ENCODE assay signal across 14 mouse cellular contexts in genomic region chr9:96981836-96982235, GRCm38 (mm10). TPM values are rescaled to one million over a fixed set of nuclear protein-coding genes. Genes with fewer than 3 reads are reported as not detected.
DNase-seq lines count a peak whose midpoint lies in the region; ATAC-seq lines count a peak whose summit lies in the region.
"Had no signal": no experiment of that assay in that cellular context is flagged by ENCODE, and none has a peak within 500 bp of the region (broad histone marks: within the 10 kb centered on the region; RNA-seq: fewer than 3 reads in every experiment).

No protein-coding gene starts in this region.

- intact Hi-C loops in left cerebral cortex, postnatal 36 days (cut with DNase I) = no loop called here

- H3K9me3 ChIP-seq in hindbrain, embryonic 11.5 days (ENCODE audit: control insufficient read depth, low read length) = no peaks in the 10 kb centered on the region
- no peaks in the 10 kb centered on the region for H3K9me3 ChIP-seq in hindbrain, embryonic 14.5 days (ENCODE audit: control insufficient read depth, low read length)
- H3K9me3 ChIP-seq in midbrain, embryonic 12.5 days = no peaks in the 10 kb centered on the region
- no peaks in the 10 kb centered on the region for H3K9me3 ChIP-seq in midbrain, embryonic 15.5 days
- no peaks in the 10 kb centered on the region for H3K9me3 ChIP-seq in kidney, embryonic 16.5 days (ENCODE audit: low read length)

- H3K4me3 ChIP-seq in hindbrain, embryonic 11.5 days (ENCODE audit: low read depth, low read length) = no peak overlapping the region
- no peak overlapping the region for H3K4me3 ChIP-seq in hindbrain, embryonic 14.5 days (replicated peaks; ENCODE audit: low read length)
- H3K4me3 ChIP-seq in midbrain, embryonic 12.5 days = no peak overlapping the region
- H3K4me3 ChIP-seq in midbrain, embryonic 15.5 days = no peak overlapping the region
- no peak overlapping the region for H3K4me3 ChIP-seq in kidney, embryonic 16.5 days (ENCODE audit: low read length)
- H3K4me3 ChIP-seq: myocyte had no signal

- no peak overlapping the region for H3K9ac ChIP-seq in hindbrain, embryonic 11.5 days (ENCODE audit: low read depth, low read length)
- no peak overlapping the region for H3K9ac ChIP-seq in hindbrain, embryonic 14.5 days
- no peak overlapping the region for H3K9ac ChIP-seq in midbrain, embryonic 12.5 days (replicated peaks)
- H3K9ac ChIP-seq in midbrain, embryonic 15.5 days = no peak overlapping the region
- no peak overlapping the region for H3K9ac ChIP-seq in kidney, embryonic 16.5 days (replicated peaks; ENCODE audit: low read length)

- peak overlapping the region; percentile 94 for H3K27ac ChIP-seq in hindbrain, embryonic 11.5 days (ENCODE audit: low read depth, low read length)
- H3K27ac ChIP-seq in hindbrain, embryonic 14.5 days = no peak overlapping the region
- H3K27ac ChIP-seq in midbrain, embryonic 12.5 days (replicated peaks) = peak overlapping the region; percentile 93
- no peak overlapping the region for H3K27ac ChIP-seq in midbrain, embryonic 15.5 days
- peak overlapping the region; percentile 82; the same call in 1 of the 2 replicates for H3K27ac ChIP-seq in kidney, embryonic 16.5 days (ENCODE audit: low read length)

- H3K4me1 ChIP-seq in hindbrain, embryonic 11.5 days (replicated peaks; ENCODE audit: control insufficient read depth, insufficient read depth, low read length) = peaks cover 53% of the 10 kb centered on the region
- peaks cover 54% of the 10 kb centered on the region for H3K4me1 ChIP-seq in hindbrain, embryonic 14.5 days (replicated peaks; ENCODE audit: control insufficient read depth, insufficient read depth, low read length)
- peaks cover 82% of the 10 kb centered on the region for H3K4me1 ChIP-seq in midbrain, embryonic 12.5 days
- peaks cover 51% of the 10 kb centered on the region for H3K4me1 ChIP-seq in midbrain, embryonic 15.5 days
- H3K4me1 ChIP-seq in kidney, embryonic 16.5 days (ENCODE audit: insufficient read depth, low read length) = peaks cover 93% of the 10 kb centered on the region

- H3K27me3 ChIP-seq in hindbrain, embryonic 11.5 days (ENCODE audit: control insufficient read depth, insufficient read depth, low read length) = no peaks in the 10 kb centered on the region
- no peaks in the 10 kb centered on the region for H3K27me3 ChIP-seq in hindbrain, embryonic 14.5 days (ENCODE audit: control insufficient read depth, insufficient read depth, low read length)
- no peaks in the 10 kb centered on the region for H3K27me3 ChIP-seq in midbrain, embryonic 12.5 days
- H3K27me3 ChIP-seq in midbrain, embryonic 15.5 days (replicated peaks) = no peaks in the 10 kb centered on the region
- H3K27me3 ChIP-seq in kidney, embryonic 16.5 days (ENCODE audit: insufficient read depth, low read length) = no peaks in the 10 kb centered on the region

- no peak overlapping the region for H3K4me2 ChIP-seq in hindbrain, embryonic 11.5 days (replicated peaks; ENCODE audit: low read depth, low read length)
- no peak overlapping the region for H3K4me2 ChIP-seq in hindbrain, embryonic 14.5 days (replicated peaks)
- H3K4me2 ChIP-seq in midbrain, embryonic 12.5 days (replicated peaks) = no peak overlapping the region
- H3K4me2 ChIP-seq in midbrain, embryonic 15.5 days = no peak overlapping the region
- H3K4me2 ChIP-seq in kidney, embryonic 16.5 days (replicated peaks; ENCODE audit: low read depth, low read length) = no peak overlapping the region

- no peak for DNase-seq in hindbrain, embryonic 11.5 days (ENCODE audit: low spot score)
- no peak for DNase-seq in hindbrain, embryonic 14.5 days (ENCODE audit: low spot score)
- no peak for DNase-seq in left cerebral cortex, postnatal 36 days (ENCODE audit: low spot score in 2 of 2)
- DNase-seq in lung, postnatal 4 days = no peak
- DNase-seq: gastrocnemius, postnatal 25 days; left cerebral cortex, postnatal 4 days; lung, adult 18-20 months; right cerebral cortex, postnatal 4 days; thymus, adult 18-20 months had no signal

- H3K36me3 ChIP-seq in hindbrain, embryonic 11.5 days (ENCODE audit: control insufficient read depth, insufficient read depth, low read length) = no peaks in the 10 kb centered on the region
- no peaks in the 10 kb centered on the region for H3K36me3 ChIP-seq in hindbrain, embryonic 14.5 days (replicated peaks; ENCODE audit: control insufficient read depth, insufficient read depth)
- H3K36me3 ChIP-seq in midbrain, embryonic 12.5 days = no peaks in the 10 kb centered on the region
- no peaks in the 10 kb centered on the region for H3K36me3 ChIP-seq in midbrain, embryonic 15.5 days (replicated peaks)
- no peaks in the 10 kb centered on the region for H3K36me3 ChIP-seq in kidney, embryonic 16.5 days (ENCODE audit: insufficient read depth, low read length)

- ATAC-seq in hindbrain, embryonic 11.5 days (ENCODE audit: low FRiP score) = no peak
- no peak for ATAC-seq in hindbrain, embryonic 14.5 days (ENCODE audit: low FRiP score)
- no peak for ATAC-seq in midbrain, embryonic 12.5 days (ENCODE audit: low FRiP score, low read depth)
- no peak for ATAC-seq in midbrain, embryonic 15.5 days (replicated peaks)
- no peak for ATAC-seq in kidney, embryonic 16.5 days (ENCODE audit: low FRiP score, low TSS enrichment)
- ATAC-seq: CD4-positive, CD25-positive, alpha-beta regulatory T cell, adult 4 months had no signal

- WGBS in hindbrain, embryonic 11.5 days = 54% methylated on average over 5 of the region's 5 CpGs
- WGBS in hindbrain, embryonic 14.5 days = 70% methylated on average over 5 of the region's 5 CpGs
- WGBS in midbrain, embryonic 12.5 days = 61% methylated on average over 5 of the region's 5 CpGs
- WGBS in midbrain, embryonic 15.5 days = 64% methylated on average over 5 of the region's 5 CpGs
- 62% methylated on average over 5 of the region's 5 CpGs for WGBS in kidney, embryonic 16.5 days

RNA-seq across cellular contexts. Expression of gene Spsb4, which starts 36.8 kb away (rescaled TPM):
- polyA plus RNA-seq in hindbrain, embryonic 11.5 days (2014; fragmentation: Nextera tagmentation; extraction: Ambion mirVana) = 85.4 and 99.3 TPM in 2 replicates
- polyA plus RNA-seq in hindbrain, embryonic 14.5 days (2014; fragmentation: Nextera tagmentation; extraction: Ambion mirVana) = 26.6 and 34.0 TPM in 2 replicates
- polyA plus RNA-seq in midbrain, embryonic 12.5 days (2016; fragmentation: Nextera tagmentation; extraction: Ambion mirVana) = 122 and 126 TPM in 2 replicates
- 31.7 and 39.0 TPM in 2 replicates for polyA plus RNA-seq in midbrain, embryonic 15.5 days (2015; fragmentation: Nextera tagmentation; extraction: Ambion mirVana)
- 64.3 and 66.6 TPM in 2 replicates for polyA plus RNA-seq in kidney, embryonic 16.5 days (2015; fragmentation: Nextera tagmentation; extraction: Ambion mirVana)
- 1 to 10 TPM; 4.8 to 5.5 TPM for total RNA-seq in left cerebral cortex, postnatal 36 days (2021)
- polyA plus RNA-seq: CD4-positive, CD25-positive, alpha-beta regulatory T cell, adult 4 months had no signal

Comparison
In these comparisons a context has a peak if more than half of its experiments do, and no peak if none do; other contexts are left out.
1. H3K27ac ChIP-seq: peak in hindbrain, embryonic 11.5 days (single experiment), midbrain, embryonic 12.5 days (single experiment) and kidney, embryonic 16.5 days (single experiment); none in hindbrain, embryonic 14.5 days (single experiment) and midbrain, embryonic 15.5 days (single experiment).